26 mouse cellular contexts compared by ENCODE assay signal in the genomic region with DNA sequence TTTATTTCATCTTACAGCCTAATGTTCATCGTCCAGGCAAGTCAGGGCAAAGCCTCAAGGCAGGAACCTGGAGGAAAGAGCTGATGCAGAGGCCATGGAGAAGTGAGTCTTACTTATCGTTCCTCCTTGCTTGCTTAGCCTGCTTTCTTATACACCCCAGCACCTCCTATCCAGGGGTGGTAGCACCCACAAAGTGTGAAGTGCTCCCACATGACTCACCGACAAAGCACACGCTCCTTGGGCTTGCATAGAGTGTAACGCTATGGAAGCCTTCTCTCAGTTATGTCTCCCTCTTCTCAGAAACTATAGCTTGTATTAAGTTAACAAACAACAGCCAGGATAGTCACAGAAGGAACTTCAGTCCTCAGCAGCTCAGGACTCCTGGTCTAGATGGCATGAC.
DNase-seq lines count a peak whose midpoint lies in the region; ATAC-seq and TF ChIP-seq lines count a peak whose summit lies in the region.
"Had no signal": no experiment of that assay in that cellular context is flagged by ENCODE, and none has a peak within 500 bp of the region (broad histone marks: within the 10 kb centered on the region; RNA-seq: fewer than 3 reads in every experiment).

No protein-coding gene starts in this region.

- TF ChIP-seq CTCF in layer of hippocampus, adult 2 months (conservative IDR thresholded peaks at IDR 0.05), result no peak

- DNase-seq in frontal cortex, postnatal 36 days (ENCODE audit: low spot score in 2 of 2), result no peak
- no peak for DNase-seq in layer of hippocampus, adult 2 months (ENCODE audit: low spot score in 2 of 2)
- DNase-seq in layer of hippocampus, postnatal 25 days (ENCODE audit: extremely low spot score in 1 of 2, low spot score in 1 of 2), result no peak
- peak; percentile 59 for DNase-seq in brain, adult 2 months (ENCODE audit: low read depth, low spot score)
- DNase-seq in gastrocnemius, postnatal 25 days, result no peak
- DNase-seq: adrenal gland, adult 8-10 months; adrenal gland, postnatal 14 days; adrenal gland, postnatal 36 days; B cell, adult 2 months; cerebellum, adult 11 months; cerebellum, adult 18-20 months; cerebellum, adult 8-10 months; cerebellum, adult 9-11 months; cerebellum, postnatal 14 days; cerebellum, postnatal 36 days; embryo, embryonic 11 days; forebrain, postnatal 0 days had no signal

- H3K4me3 ChIP-seq in layer of hippocampus, adult 2 months, result no peak overlapping the region
- H3K4me3 ChIP-seq: embryonic facial prominence, embryonic 13.5 days; embryonic facial prominence, embryonic 15.5 days; erythroblast, embryonic 14.5 days; forebrain, embryonic 13.5 days; forebrain, embryonic 15.5 days had no signal

- H3K27ac ChIP-seq in layer of hippocampus, adult 2 months, result peak overlapping the region; percentile 23; the same call in 1 of the 2 replicates
- H3K27ac ChIP-seq: embryonic facial prominence, embryonic 13.5 days; embryonic facial prominence, embryonic 15.5 days; forebrain, embryonic 13.5 days; forebrain, embryonic 15.5 days had no signal

- ATAC-seq in frontal cortex, adult (ENCODE audit: low TSS enrichment), result peak; percentile 83
- ATAC-seq: activated CD4-positive, CD25-positive, alpha-beta regulatory T cell, adult 4 months; CD4-positive, CD25-positive, alpha-beta regulatory T cell, adult 4 months; forebrain, embryonic 13.5 days; forebrain, embryonic 15.5 days; forebrain, postnatal 0 days; Patski had no signal
